Comparison of ENCODE assay signal across 13 mouse cellular contexts in genomic region chr19:41675583-41675982, GRCm38 (mm10).
A peak's percentile ranks its signal among the peaks of the same experiment; 100 is the strongest.
DNase-seq lines count a peak whose midpoint lies in the region; ATAC-seq and TF ChIP-seq lines count a peak whose summit lies in the region.
"Had no signal": no experiment of that assay in that cellular context is flagged by ENCODE, and none has a peak within 500 bp of the region (broad histone marks: within the 10 kb centered on the region; RNA-seq: fewer than 3 reads in every experiment).

No protein-coding gene starts in this region.

- H3K4me3 ChIP-seq in forebrain, embryonic 10.5 days, result no peak overlapping the region
- no peak overlapping the region for H3K4me3 ChIP-seq in forebrain, embryonic 16.5 days (replicated peaks; ENCODE audit: low read length)
- H3K4me3 ChIP-seq in layer of hippocampus, adult 2 months, result no peak overlapping the region
- no peak overlapping the region for H3K4me3 ChIP-seq in hindbrain, embryonic 14.5 days (replicated peaks; ENCODE audit: low read length)
- no peak overlapping the region for H3K4me3 ChIP-seq in neural tube, embryonic 15.5 days (replicated peaks)
- H3K4me3 ChIP-seq: embryonic facial prominence, embryonic 12.5 days; heart, embryonic 13.5 days; liver, embryonic 13.5 days had no signal

- no peak for DNase-seq in forebrain, embryonic 10.5 days (ENCODE audit: extremely low spot score, low spot score)
- no peak for DNase-seq in layer of hippocampus, adult 2 months (ENCODE audit: low spot score in 2 of 2)
- DNase-seq in layer of hippocampus, adult 9-11 months, result no peak
- DNase-seq in hindbrain, embryonic 14.5 days (ENCODE audit: low spot score), result no peak
- no peak for DNase-seq in gastrocnemius, postnatal 14 days
- DNase-seq in layer of hippocampus, adult 11-12 months (ENCODE audit: low spot score), result no peak
- DNase-seq: cerebellum, adult 11 months; liver, embryonic 13.5 days had no signal

- peaks cover 69% of the 10 kb centered on the region for H3K27me3 ChIP-seq in forebrain, embryonic 10.5 days (ENCODE audit: poor library complexity, severe bottlenecking)
- no peaks in the 10 kb centered on the region for H3K27me3 ChIP-seq in forebrain, embryonic 16.5 days (replicated peaks; ENCODE audit: control insufficient read depth, insufficient read depth, low read length)
- no peaks in the 10 kb centered on the region for H3K27me3 ChIP-seq in hindbrain, embryonic 14.5 days (ENCODE audit: control insufficient read depth, insufficient read depth, low read length)
- no peaks in the 10 kb centered on the region for H3K27me3 ChIP-seq in neural tube, embryonic 15.5 days (replicated peaks)

- peak overlapping the region; percentile 5; the same call in 1 of the 2 replicates for H3K27ac ChIP-seq in forebrain, embryonic 10.5 days
- H3K27ac ChIP-seq in forebrain, embryonic 16.5 days (ENCODE audit: low read length), result no peak overlapping the region
- H3K27ac ChIP-seq in layer of hippocampus, adult 2 months, result peak overlapping the region; percentile 44; the same call in 1 of the 2 replicates
- peak overlapping the region; percentile 55 for H3K27ac ChIP-seq in hindbrain, embryonic 14.5 days
- H3K27ac ChIP-seq in neural tube, embryonic 15.5 days (replicated peaks), result peak overlapping the region; percentile 58; the same call in 1 of the 2 replicates
- H3K27ac ChIP-seq: embryonic facial prominence, embryonic 12.5 days; heart, embryonic 13.5 days; liver, embryonic 13.5 days had no signal

- H3K9ac ChIP-seq in forebrain, embryonic 16.5 days (replicated peaks; ENCODE audit: low read depth, low read length), result no peak overlapping the region
- no peak overlapping the region for H3K9ac ChIP-seq in hindbrain, embryonic 14.5 days
- H3K9ac ChIP-seq in neural tube, embryonic 15.5 days (replicated peaks), result no peak overlapping the region
- H3K9ac ChIP-seq: embryonic facial prominence, embryonic 12.5 days; heart, embryonic 13.5 days; liver, embryonic 13.5 days had no signal

- WGBS in forebrain, embryonic 10.5 days, result 86% methylated on average over 8 of the region's 8 CpGs
- 77% methylated on average over 8 of the region's 8 CpGs for WGBS in forebrain, embryonic 16.5 days
- WGBS in hindbrain, embryonic 14.5 days, result 26% methylated on average over 8 of the region's 8 CpGs
- WGBS in neural tube, embryonic 15.5 days, result 27% methylated on average over 8 of the region's 8 CpGs

- no peak for ATAC-seq in forebrain, embryonic 16.5 days
- ATAC-seq in hindbrain, embryonic 14.5 days (ENCODE audit: low FRiP score), result no peak
- peak; percentile 45; the same call in 1 of the 2 replicates for ATAC-seq in neural tube, embryonic 15.5 days (ENCODE audit: low FRiP score)

- no peak overlapping the region for H3K4me2 ChIP-seq in forebrain, embryonic 16.5 days (ENCODE audit: low read length)
- no peak overlapping the region for H3K4me2 ChIP-seq in hindbrain, embryonic 14.5 days (replicated peaks)
- no peak overlapping the region for H3K4me2 ChIP-seq in neural tube, embryonic 15.5 days
- H3K4me2 ChIP-seq: embryonic facial prominence, embryonic 12.5 days; heart, embryonic 13.5 days; liver, embryonic 13.5 days had no signal

- H3K4me1 ChIP-seq in forebrain, embryonic 10.5 days, result peaks cover 60% of the 10 kb centered on the region
- peaks cover 32% of the 10 kb centered on the region for H3K4me1 ChIP-seq in forebrain, embryonic 16.5 days (replicated peaks; ENCODE audit: control insufficient read depth, insufficient read depth, low read length)
- peaks cover 58% of the 10 kb centered on the region for H3K4me1 ChIP-seq in hindbrain, embryonic 14.5 days (replicated peaks; ENCODE audit: control insufficient read depth, insufficient read depth, low read length)
- peaks cover 63% of the 10 kb centered on the region for H3K4me1 ChIP-seq in neural tube, embryonic 15.5 days

- H3K9me3 ChIP-seq in forebrain, embryonic 10.5 days, result no peaks in the 10 kb centered on the region
- no peaks in the 10 kb centered on the region for H3K9me3 ChIP-seq in forebrain, embryonic 16.5 days (ENCODE audit: control insufficient read depth, low read length)
- H3K9me3 ChIP-seq in hindbrain, embryonic 14.5 days (ENCODE audit: control insufficient read depth, low read length), result no peaks in the 10 kb centered on the region
- H3K9me3 ChIP-seq in neural tube, embryonic 15.5 days (replicated peaks), result no peaks in the 10 kb centered on the region
- H3K9me3 ChIP-seq: embryonic facial prominence, embryonic 12.5 days; G1E; heart, embryonic 13.5 days; liver, embryonic 13.5 days had no signal

- no peaks in the 10 kb centered on the region for H3K36me3 ChIP-seq in forebrain, embryonic 10.5 days (replicated peaks)
- no peaks in the 10 kb centered on the region for H3K36me3 ChIP-seq in forebrain, embryonic 16.5 days (ENCODE audit: control insufficient read depth, insufficient read depth)
- no peaks in the 10 kb centered on the region for H3K36me3 ChIP-seq in hindbrain, embryonic 14.5 days (replicated peaks; ENCODE audit: control insufficient read depth, insufficient read depth)
- no peaks in the 10 kb centered on the region for H3K36me3 ChIP-seq in neural tube, embryonic 15.5 days
- H3K36me3 ChIP-seq: embryonic facial prominence, embryonic 12.5 days; G1E; heart, embryonic 13.5 days; liver, embryonic 13.5 days had no signal

- no peak for TF ChIP-seq CTCF in layer of hippocampus, adult 2 months (conservative IDR thresholded peaks at IDR 0.05)

- intact Hi-C loops in gastrocnemius, postnatal 14 days (cut with DNase I; ENCODE audit: low total_unique reads), result no loop called here
